33 mouse cellular contexts compared by ENCODE assay signal in the genomic region with DNA sequence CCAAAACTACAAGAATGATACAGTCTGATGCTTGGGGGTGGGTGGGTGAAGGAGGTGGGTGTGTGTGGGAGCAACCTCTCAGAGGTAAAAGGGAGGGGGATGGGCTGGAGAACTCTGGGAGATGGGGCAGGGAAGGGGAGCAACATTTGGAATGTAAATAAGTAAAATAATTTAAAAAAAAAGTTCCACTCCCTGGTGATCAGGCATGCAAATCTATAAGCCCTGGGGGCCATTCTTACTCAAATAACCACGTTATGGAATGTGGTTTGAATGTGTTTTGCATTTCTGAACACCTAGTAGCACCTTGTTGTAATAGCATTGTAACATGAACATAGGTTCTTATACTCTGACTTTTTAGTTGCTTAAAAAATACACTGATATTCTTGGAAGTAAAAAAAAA. TPM values are rescaled to one million over a fixed set of nuclear protein-coding genes. Genes with fewer than 3 reads are reported as not detected.
"Had no signal": no experiment of that assay in that cellular context is flagged by ENCODE, and none has a peak within 500 bp of the region (broad histone marks: within the 10 kb centered on the region; RNA-seq: fewer than 3 reads in every experiment).

No protein-coding gene starts in this region.

- H3K9me3 ChIP-seq: limb, embryonic 10.5 days; limb, embryonic 13.5 days; limb, embryonic 15.5 days; liver, embryonic 12.5 days; liver, embryonic 13.5 days; liver, embryonic 15.5 days; lung, embryonic 15.5 days; megakaryocyte, embryonic 14.5 days; midbrain, embryonic 10.5 days; midbrain, embryonic 12.5 days; midbrain, embryonic 13.5 days; midbrain, embryonic 15.5 days; neural tube, embryonic 12.5 days had no signal

- H3K4me2 ChIP-seq: limb, embryonic 12.5 days; limb, embryonic 13.5 days; limb, embryonic 15.5 days; liver, embryonic 11.5 days; liver, embryonic 12.5 days; liver, embryonic 13.5 days; liver, embryonic 15.5 days; lung, embryonic 14.5 days; lung, embryonic 15.5 days; midbrain, embryonic 11.5 days; midbrain, embryonic 12.5 days; midbrain, embryonic 13.5 days; midbrain, embryonic 15.5 days; neural tube, embryonic 12.5 days had no signal

- H3K36me3 ChIP-seq: limb, embryonic 10.5 days; limb, embryonic 12.5 days; limb, embryonic 13.5 days; limb, embryonic 15.5 days; liver, embryonic 12.5 days; liver, embryonic 13.5 days; liver, embryonic 15.5 days; lung, embryonic 15.5 days; midbrain, embryonic 10.5 days; midbrain, embryonic 12.5 days; midbrain, embryonic 13.5 days; midbrain, embryonic 15.5 days; neural tube, embryonic 12.5 days had no signal

- DNase-seq: left cerebral cortex, postnatal 4 days; liver; liver, embryonic 13.5 days; liver, postnatal 0 days; lung, adult 18-20 months; lung, adult 2 months; lung, embryonic 14.5 days; lung, postnatal 10 days; lung, postnatal 14 days; lung, postnatal 36 days; lung, postnatal 4 days; midbrain, embryonic 14.5 days had no signal

- ATAC-seq: liver, embryonic 12.5 days; liver, postnatal 0 days; lung, postnatal 0 days; midbrain, embryonic 13.5 days; midbrain, embryonic 15.5 days; midbrain, embryonic 16.5 days had no signal

- H3K9ac ChIP-seq: limb, embryonic 12.5 days; limb, embryonic 13.5 days; limb, embryonic 15.5 days; liver, embryonic 12.5 days; liver, embryonic 13.5 days; liver, embryonic 14.5 days; liver, embryonic 15.5 days; liver, postnatal 0 days; lung, embryonic 14.5 days; lung, embryonic 15.5 days; midbrain, embryonic 12.5 days; midbrain, embryonic 13.5 days; midbrain, embryonic 15.5 days; neural tube, embryonic 12.5 days had no signal

- H3K27ac ChIP-seq: limb, embryonic 10.5 days; limb, embryonic 12.5 days; limb, embryonic 13.5 days; limb, embryonic 15.5 days; liver, embryonic 12.5 days; liver, embryonic 13.5 days; liver, embryonic 14.5 days; liver, embryonic 15.5 days; lung, embryonic 15.5 days; midbrain, embryonic 10.5 days; midbrain, embryonic 12.5 days; midbrain, embryonic 13.5 days; midbrain, embryonic 15.5 days; neural tube, embryonic 12.5 days had no signal

- H3K4me3 ChIP-seq: limb, embryonic 10.5 days; limb, embryonic 12.5 days; limb, embryonic 13.5 days; limb, embryonic 15.5 days; liver, embryonic 12.5 days; liver, embryonic 13.5 days; liver, embryonic 15.5 days; lung, embryonic 15.5 days; megakaryocyte, embryonic 14.5 days; midbrain, embryonic 10.5 days; midbrain, embryonic 12.5 days; midbrain, embryonic 13.5 days; midbrain, embryonic 15.5 days; myocyte; neural tube, embryonic 12.5 days had no signal

- H3K4me1 ChIP-seq: limb, embryonic 10.5 days; limb, embryonic 12.5 days; limb, embryonic 13.5 days; limb, embryonic 15.5 days; liver, embryonic 12.5 days; liver, embryonic 13.5 days; liver, embryonic 15.5 days; lung, embryonic 15.5 days; midbrain, embryonic 10.5 days; midbrain, embryonic 12.5 days; midbrain, embryonic 13.5 days; midbrain, embryonic 15.5 days; neural tube, embryonic 12.5 days had no signal

- H3K27me3 ChIP-seq: limb, embryonic 12.5 days; limb, embryonic 13.5 days; limb, embryonic 15.5 days; liver, embryonic 12.5 days; liver, embryonic 13.5 days; liver, embryonic 15.5 days; lung, embryonic 15.5 days; midbrain, embryonic 12.5 days; midbrain, embryonic 13.5 days; midbrain, embryonic 15.5 days; neural tube, embryonic 12.5 days had no signal

RNA-seq across cellular contexts. Expression of a gene that starts 43.2 kb away (rescaled TPM):
- total RNA-seq: megakaryocyte progenitor cell, adult 5-6 weeks; megakaryocyte, adult 5-6 weeks had no signal
